Mouse (Mus musculus): ENCODE measurements around the gene Hemk1.
A peak's percentile ranks its signal among the peaks of the same experiment; 100 is the strongest.
"Not testable (repeated sequence)": the region's sequence is repeated elsewhere in the genome, so short reads cannot be mapped to it uniquely, and the experiment has no call there.

The Hemk1 gene

GRCm38 (mm10) chr9:107309171-107309570 lies 29.0 kb downstream of the Hemk1 start:
- DNase-seq (ENCODE audit: low read depth in 2 of 2, low spot score in 2 of 2), result no peak

DNA sequence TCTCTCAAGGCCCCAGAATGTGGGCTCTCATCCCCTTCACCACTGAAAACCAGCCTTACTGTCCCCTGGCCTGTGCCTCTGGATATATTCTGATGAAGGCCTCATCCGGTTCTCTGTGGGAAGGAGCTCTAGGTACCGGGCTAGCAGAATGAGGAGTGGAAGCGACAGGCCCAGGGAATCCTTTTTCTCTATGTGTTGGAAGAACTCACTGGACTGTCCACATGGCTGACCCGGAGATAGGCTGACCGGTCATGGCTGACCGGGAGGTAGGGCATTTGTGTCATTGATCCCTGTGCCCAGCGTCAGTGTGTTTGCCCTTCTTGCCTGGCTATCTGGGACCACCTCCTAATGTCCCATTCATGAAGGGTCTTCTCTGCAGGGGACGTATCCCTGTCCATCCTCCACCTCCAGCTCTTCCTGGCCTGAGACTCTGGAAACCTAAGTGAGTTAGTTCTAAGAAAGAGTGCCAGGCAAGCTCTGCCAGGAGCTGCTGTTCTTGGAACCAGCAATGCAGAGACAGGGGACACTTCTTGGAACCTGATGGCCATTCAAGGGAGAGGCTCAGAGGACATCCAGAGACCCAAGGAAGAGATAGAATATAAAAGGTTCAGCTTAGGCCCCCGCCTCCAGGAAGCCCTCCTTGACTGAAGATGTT lies 29.7 kb downstream of the Hemk1 start:
- DNase-seq (ENCODE audit: low read depth in 2 of 2, low spot score in 2 of 2), result no peak

DNA sequence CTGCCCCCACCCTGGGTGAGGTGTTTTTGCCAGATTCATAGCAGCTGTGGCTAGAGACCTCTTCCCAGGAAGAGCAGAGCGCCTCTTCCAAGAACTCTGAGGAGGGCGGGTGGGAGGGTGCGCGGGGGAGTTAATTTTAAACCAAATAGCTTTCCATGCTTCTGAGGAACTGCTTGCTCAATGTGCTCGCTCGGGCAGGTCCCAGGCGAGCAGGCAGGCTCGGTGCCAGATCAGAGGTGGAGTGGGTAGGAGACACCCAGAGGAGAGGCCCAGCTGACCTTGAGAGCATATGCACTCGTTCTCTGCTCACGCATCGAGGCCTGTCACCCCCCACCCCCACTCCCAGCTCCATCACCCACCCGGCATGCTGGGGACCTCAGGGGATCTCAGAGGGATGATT lies 30.3 kb downstream of the Hemk1 start:
- no peak for DNase-seq (ENCODE audit: low read depth in 2 of 2, low spot score in 2 of 2)

DNA sequence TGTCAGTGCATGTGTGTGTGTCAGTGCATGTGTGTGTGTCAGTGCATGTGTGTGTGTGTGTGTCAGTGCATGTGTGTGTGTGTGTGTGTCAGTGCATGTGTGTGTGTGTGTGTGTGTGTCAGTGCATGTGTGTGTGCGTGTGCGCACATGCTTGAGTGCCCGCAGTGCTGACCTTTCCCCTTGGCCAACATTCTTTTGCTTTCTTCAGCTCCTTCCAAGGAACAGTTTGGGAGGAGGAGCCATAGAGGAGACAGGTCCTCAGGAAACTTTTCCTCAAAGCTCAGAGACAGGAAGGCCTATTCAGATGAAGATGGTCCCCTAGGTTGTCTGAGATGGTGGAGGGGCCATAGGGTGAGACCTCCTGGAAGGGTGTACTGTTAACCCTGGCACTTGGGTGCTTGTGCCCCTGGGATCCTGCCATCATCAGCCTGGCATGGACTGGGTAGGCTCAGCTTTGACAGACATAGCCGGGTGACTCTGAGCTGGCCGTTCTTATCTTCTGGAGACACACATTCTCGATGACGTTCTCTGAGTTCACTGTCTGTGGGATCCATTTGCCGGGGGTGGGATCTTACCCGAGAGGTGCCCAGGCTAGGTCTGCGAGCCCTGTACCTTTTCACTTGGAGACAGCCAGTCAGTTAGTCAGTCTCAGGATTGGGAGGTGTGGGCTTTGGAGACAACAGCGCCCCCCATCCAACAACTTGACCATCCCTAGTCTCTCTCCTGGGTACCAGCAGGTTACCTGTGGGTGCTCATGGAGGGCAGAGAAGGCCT lies 30.9 kb downstream of the Hemk1 start:
- DNase-seq (ENCODE audit: low read depth in 2 of 2, low spot score in 2 of 2), result no peak

DNA sequence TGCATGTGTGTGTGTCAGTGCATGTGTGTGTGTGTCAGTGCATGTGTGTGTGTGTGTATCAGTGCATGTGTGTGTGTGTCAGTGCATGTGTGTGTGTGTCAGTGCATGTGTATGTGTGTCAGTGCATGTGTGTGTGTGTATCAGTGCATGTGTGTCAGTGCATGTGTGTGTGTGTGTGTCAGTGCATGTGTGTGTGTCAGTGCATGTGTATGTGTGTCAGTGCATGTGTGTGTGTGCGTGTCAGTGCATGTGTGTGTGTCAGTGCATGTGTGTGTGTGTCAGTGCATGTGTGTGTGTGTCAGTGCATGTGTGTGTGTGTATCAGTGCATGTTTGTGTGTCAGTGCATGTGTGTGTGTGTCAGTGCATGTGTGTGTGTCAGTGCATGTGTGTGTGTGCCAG lies 31.5 kb downstream of the Hemk1 start:
- not testable (repeated sequence) for DNase-seq (ENCODE audit: low read depth in 2 of 2, low spot score in 2 of 2)

GRCm38 (mm10) chr9:107305601-107306542 lies 32.3 kb downstream of the Hemk1 start:
- no peak for DNase-seq (ENCODE audit: low read depth in 2 of 2, low spot score in 2 of 2)

DNA sequence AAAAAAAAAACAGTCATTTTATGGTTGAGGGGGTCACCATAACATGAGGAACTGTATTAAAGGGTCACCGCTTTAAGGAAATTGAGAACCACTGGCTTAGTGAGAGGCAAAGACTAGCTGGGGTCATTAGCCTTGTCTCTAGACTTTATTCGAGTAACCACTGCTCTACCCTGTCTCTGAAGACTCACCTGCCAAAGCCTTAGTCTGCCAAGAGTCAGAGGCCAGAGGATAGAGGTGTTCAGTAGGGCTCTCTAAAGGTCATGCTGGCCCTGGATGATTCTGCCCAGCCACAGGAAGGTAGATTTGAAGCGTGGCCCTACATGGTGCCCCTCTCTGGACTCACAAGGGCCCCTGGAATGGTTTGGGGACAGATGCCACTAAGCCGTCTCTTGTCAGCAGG lies 33.1 kb downstream of the Hemk1 start:
- DNase-seq (ENCODE audit: low read depth in 2 of 2, low spot score in 2 of 2), result no peak

- no peak for DNase-seq (ENCODE audit: low read depth in 2 of 2, low spot score in 2 of 2)
Observed at GRCm38 (mm10) chr9:107304383-107304782, 33.8 kb downstream of the Hemk1 start.

DNA sequence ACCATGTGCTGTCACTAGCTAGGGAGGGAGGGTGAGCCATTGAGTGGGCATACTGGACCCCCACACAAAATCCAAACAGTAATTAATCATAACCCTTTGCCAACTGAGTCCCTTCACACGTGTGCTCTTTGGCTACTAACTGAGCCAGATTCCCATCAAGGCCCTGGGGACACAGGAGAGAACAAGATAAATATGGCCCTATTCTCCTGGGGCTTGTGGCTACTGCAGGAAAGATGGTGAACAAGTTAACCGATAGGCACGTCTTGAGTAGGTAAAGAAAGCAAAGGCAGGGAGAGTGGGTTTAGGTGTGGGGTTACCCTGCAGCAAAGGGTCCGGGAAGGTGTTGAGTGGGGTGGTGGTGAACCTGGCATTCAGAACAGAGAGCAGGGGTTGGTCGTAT lies 34.2 kb downstream of the Hemk1 start:
- no peak for DNase-seq (ENCODE audit: low read depth in 2 of 2, low spot score in 2 of 2)

DNA sequence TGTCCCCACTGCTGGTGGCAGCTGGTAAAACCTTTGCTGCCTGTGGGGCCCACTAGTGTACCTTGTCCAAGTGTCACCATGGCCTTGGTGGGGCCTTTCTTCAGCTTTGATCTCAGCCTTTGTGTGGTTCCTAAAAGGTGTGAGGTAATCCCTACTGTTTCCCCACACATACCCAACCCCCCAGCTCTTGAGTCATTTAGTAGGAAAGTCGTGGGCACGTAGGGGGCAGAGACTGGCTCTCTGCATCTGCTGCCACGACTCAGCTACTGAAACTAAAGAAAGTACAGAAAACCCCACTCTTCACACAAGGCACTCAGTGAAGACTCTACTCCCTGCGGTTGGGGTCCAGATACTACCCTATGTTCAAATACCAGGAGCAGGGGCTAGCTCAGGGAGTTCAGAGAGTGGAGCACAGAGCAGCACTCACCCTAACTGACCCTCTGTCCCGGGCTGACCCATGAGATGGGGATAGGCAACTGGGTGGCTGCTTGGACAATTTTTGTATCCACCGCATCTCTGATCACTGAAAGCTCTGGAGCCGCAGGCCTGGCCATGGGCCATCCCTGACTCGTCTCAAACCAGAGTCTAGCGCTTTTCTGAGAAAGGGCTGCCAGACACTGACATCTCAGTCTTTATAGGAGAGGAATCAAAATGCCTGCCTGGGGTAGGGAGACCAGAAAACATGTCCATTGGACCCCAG lies 34.9 kb downstream of the Hemk1 start:
- DNase-seq (ENCODE audit: low read depth in 2 of 2, low spot score in 2 of 2), result no peak

DNA sequence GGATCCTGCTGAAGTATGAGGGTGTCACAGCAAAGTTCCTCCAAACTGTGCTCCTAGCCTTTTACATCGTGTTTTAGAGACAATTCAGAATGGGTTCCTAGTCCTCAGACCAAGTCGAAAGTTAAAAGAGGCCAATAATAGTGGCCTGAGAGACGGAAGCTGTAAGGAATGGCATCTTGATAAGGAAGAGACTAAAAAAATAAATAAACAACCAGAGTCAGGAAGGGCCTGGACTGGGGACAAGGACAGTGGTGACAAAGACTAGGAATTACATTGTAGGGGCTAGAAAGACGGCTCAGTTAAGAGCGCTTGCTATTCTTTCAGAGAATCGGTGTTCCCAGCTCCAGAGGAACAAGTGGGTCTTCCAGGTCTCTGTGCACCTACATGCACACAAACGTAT lies 35.6 kb downstream of the Hemk1 start:
- DNase-seq (ENCODE audit: low read depth in 2 of 2, low spot score in 2 of 2), result no peak

DNA sequence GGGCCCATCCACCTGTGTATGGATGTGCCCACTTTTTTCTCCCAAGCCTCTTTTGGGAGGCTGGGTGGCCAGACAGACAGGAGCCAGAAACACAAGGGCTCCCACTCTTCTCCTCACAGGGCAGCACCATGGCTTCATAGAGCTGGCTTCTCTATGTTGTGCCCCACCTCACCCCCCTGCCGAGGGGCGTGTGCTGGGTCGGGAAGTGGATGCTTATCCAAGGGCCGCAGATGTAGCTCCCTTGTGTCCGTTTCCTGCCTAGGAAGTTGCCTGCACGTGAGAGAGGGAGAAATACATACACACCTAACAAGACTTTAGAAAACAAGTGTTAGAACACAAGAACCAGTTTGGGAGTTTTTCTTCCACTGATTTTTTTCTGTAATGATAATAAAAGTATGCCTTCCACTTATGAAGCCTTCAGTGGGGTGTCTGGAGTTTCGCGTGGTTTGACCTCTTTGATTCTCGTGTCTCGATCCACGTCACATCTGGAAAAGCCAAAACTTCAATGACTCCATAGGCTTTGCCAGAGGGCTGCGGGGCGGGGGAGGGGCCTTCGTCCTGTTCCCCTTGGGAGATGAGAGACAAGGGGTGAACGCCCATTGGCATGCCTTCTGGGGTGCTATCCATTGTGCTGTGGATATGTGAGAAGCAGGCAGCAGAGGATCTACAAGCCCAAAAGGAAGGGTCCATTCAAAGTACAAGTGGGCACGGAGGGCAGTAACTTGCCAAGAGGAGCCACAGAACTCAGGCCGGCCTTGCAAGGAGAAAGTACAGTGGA lies 36.4 kb downstream of the Hemk1 start:
- DNase-seq (ENCODE audit: low read depth in 2 of 2, low spot score in 2 of 2), result no peak

- DNase-seq (ENCODE audit: low read depth in 2 of 2, low spot score in 2 of 2), result no peak
Observed at GRCm38 (mm10) chr9:107300224-107300973, 37.8 kb downstream of the Hemk1 start.

DNA sequence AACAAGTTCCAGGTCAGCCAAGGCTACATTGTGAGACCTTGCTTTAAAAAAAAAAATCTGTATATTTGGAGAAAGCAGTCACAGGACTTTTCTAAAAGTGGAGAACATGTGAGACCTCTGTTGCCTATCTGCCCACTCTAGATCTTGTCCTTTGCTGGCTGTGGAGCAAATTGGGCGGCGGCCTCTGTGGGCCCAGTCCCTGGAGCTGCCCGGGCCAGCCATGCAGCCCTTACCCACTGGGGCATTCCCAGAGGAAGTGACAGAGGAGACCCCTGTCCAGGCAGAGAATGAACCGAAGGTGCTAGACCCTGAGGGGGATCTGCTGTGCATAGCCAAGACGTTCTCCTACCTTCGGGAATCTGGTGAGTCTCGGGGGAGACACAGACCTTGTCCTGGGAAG lies 38.4 kb downstream of the Hemk1 start:
- no peak for DNase-seq (ENCODE audit: low read depth in 2 of 2, low spot score in 2 of 2)

GRCm38 (mm10) chr9:107298876-107299275 lies 39.3 kb downstream of the Hemk1 start:
- DNase-seq (ENCODE audit: low read depth in 2 of 2, low spot score in 2 of 2), result no peak

DNA sequence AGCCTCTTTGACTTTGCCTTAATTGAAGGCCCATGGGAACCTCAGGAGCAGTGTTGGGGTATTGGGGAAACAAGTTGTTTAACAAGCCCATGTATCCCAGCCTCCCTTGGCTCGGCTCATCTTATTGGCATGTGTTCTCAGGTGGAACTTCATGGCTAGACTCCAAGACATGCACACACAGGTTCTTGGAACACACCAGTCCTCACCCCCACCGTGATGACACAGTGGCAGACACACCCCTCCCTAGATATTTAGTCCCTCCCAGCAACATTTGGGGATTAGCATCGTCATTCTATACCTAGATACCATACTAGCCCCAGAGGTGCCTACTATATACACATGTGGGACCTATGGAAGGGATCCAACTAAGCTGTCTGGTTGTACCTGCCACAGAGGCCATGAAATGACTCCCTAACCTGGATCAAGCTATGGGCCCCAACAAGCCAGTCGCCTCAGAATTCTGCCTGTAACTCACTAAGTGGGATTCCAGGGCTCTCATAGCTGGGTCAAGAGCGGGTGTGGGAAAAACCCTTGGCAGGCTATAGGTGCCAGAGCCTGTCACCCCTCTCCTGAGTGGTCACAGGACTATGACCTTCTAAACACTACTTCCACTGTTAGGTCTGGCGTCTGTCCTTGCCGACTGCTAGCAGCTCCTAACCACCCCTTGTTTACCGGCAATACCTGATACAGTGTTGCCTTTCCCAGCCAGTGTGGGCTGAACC lies 39.9 kb downstream of the Hemk1 start:
- DNase-seq (ENCODE audit: low read depth in 2 of 2, low spot score in 2 of 2), result no peak

DNA sequence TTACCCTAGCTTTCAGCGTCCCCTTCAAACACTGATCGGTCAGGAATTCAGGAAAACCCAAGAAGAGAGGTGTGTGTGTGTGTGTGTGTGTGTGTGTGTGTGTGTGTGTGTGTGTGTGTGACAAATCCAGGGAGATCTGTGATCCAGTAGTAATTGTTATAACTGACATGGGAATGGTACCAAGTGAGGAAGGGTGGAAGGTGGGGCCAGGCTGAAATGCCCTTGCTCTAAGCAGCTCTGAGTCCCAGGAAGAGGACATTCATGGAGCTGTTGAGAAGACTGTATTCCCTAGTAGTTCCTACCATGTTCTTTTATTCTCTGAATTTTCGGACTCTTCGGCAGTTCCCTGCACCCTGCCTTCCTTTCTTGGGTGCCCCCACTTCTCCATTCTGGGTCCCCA lies 40.5 kb downstream of the Hemk1 start:
- DNase-seq (ENCODE audit: low read depth in 2 of 2, low spot score in 2 of 2), result no peak

DNA sequence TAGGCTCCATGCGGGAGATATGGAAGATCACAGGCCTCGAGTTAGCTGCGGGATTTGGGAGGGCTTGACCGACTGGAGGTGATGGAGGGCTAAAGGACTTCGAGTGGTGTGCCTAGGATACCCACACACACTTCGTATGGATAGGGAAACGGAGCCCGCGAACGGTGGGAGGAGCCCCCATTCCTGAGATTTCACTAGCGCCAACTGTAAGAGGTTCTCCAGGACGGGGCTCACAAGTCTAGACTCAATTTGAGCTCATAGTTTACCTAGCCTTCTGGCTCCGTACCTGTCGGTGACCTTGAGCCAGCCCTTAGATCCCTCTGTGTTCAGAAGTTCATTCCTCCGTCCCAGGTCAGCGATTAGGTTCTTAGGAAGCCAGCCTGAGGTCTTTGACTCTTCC lies 41.1 kb downstream of the Hemk1 start:
- DNase-seq (ENCODE audit: low read depth in 2 of 2, low spot score in 2 of 2), result no peak

DNA sequence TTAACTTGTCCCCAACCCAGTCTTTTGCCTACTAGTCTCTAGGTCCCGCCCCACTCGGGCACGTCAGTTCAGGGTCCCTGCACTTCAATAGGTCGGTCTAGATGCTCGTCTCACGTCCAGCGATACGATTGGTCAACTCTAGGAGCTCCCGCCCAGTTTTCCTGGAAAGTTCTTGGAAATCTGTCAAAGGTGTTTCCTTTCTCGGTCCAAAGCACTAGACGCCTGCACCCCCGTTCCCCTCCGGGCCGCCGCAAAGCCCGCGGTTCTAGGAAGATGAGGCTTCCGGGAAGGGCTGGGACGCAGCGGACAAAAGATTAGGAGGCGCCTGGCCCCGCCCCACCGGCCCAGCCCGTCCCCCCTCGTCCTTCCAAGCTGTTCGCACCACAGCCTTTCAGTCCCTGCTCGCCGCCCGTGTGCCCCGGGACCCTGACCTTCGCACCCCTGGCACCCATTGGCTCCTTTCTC lies 41.6 kb downstream of the Hemk1 start:
- peak; percentile 53 to 72 for DNase-seq (ENCODE audit: low read depth in 2 of 2, low spot score in 2 of 2)
